Mouse (Mus musculus): ENCODE data around the gene Lrrc59.

- TF ChIP-seq MEF2A (IDR thresholded peaks at IDR 0.05; ENCODE audit: borderline replicate concordance, low read depth, low read length) (no peak), POLR2A (IDR thresholded peaks at IDR 0.05; ENCODE audit: low read depth, low read length) (no peak), CTCF (conservative IDR thresholded peaks at IDR 0.05 in 1 of 2, IDR thresholded peaks at IDR 0.05 in 1 of 2; ENCODE audit: low read depth in 2 of 2, low read length in 2 of 2) (no peak), ETS1 (conservative IDR thresholded peaks at IDR 0.05; ENCODE audit: low read depth, low read length) (no peak), EP300 (IDR thresholded peaks at IDR 0.05; ENCODE audit: low read length) (no peak), IRF4 (IDR thresholded peaks at IDR 0.05; ENCODE audit: low read depth, low read length) (no peak), MXI1 (IDR thresholded peaks at IDR 0.05; ENCODE audit: low read depth, low read length) (no peak), CHD2 (IDR thresholded peaks at IDR 0.05; ENCODE audit: low read length) (no peak), E2F4 (IDR thresholded peaks at IDR 0.05; ENCODE audit: insufficient replicate concordance, low read depth, low read length) (no peak), POLR2AphosphoS2 (IDR thresholded peaks at IDR 0.05; ENCODE audit: low read depth, low read length) (no peak), USF1 (IDR thresholded peaks at IDR 0.05; ENCODE audit: low read depth, low read length) (no peak)
Measured at GRCm38 (mm10) chr11:94634431-94634830, 4.9 kb downstream of the Lrrc59 start.
